Mouse (Mus musculus) liver, adult 2 months (tissue): ENCODE results near the gene Baiap2l2.
"Not testable (repeated sequence)": the region's sequence is repeated elsewhere in the genome, so short reads cannot be mapped to it uniquely, and the experiment has no call there.

Experiments
- CTCF ChIP-seq: fragments of 200-500 bp; IDR thresholded peaks from 2 replicates; pipeline ENCODE4 v1.5.1; 2011; ENCODE audit warnings: low read depth, low read length, control low read depth
- POLR2A ChIP-seq: fragments of 200-500 bp; IDR thresholded peaks from 2 replicates; pipeline ENCODE4 v1.6.1; 2011; ENCODE audit warnings: low read length, control low read depth; ENCODE audit not compliant: insufficient read depth; ENCODE audit errors: extremely low read depth

DNA sequence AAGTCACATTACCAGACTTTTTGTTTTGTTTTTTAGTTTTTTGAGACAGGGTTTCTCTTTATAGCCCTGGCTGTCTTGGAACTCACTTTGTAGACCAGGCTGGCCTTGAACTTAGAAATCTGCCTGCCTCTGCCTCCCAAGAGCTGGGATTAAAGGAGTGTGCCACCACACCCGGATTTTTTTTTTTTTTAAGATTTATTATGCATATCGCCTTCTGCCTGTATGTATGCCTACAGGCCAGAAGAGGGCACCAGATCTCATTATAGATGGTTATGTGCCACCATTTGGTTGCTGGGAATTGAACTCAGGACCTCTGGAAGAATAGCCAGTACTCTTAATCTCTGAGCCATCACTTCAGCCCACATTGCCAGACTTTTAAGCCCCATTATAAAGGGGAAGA is 59.6 kb downstream of the Baiap2l2 start:
- not testable (repeated sequence) for TF ChIP-seq POLR2A, CTCF
